Mouse (Mus musculus): ENCODE results near the gene Rnaseh1. TPM values are rescaled to one million over a fixed set of nuclear protein-coding genes. Genes with fewer than 3 reads are reported as not detected.

Gene Rnaseh1
- total RNA-seq, 2 experiments from 2014 or later = 2.1 to 7.6 TPM

DNA sequence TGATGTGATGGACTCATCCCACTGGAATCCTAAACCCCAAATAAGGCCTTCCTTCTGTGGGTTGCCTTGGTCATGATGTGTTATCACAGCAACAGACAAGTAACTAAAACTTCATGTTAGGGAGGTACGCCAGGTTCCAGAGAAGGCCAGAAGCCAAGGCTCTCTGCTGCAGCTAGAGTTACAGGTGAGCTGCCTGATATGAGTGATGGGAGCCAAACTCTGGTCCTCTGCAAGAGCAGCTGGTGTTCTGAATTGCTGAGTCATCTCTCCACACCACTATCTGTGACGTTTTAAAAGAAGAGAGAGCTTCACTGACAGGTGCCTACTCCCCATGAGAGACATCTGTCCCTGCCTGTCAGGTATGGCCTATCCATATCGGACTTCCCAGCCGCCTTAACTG, 13.2 kb downstream of the Rnaseh1 start:
- 0 out of 2 replicates have a peak, but pooled peaks have one; percentile 38 for ATAC-seq (replicated peaks; ENCODE audit: low FRiP score, poor library complexity, severe bottlenecking)

DNA sequence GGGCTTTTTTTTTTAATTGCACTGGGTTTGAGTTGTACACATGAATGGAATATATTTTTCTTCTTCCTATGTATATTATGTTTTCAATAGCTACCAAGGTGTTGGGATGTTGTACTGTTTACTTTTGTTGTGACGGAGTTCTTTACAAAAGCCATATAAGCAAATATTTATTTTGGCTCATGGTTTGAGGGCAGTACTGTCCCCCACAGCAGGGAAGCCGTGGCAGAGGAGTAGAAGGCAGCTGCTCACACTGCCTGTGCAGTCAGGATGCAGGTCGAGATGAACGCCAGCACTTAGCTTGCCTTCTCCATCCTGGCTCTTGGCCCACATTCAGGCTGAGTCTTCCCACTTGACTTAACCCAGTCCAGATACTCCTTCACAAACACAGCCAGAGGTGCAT, 17.3 kb downstream of the Rnaseh1 start:
- no peak for ATAC-seq (replicated peaks; ENCODE audit: low FRiP score, poor library complexity, severe bottlenecking)

DNA sequence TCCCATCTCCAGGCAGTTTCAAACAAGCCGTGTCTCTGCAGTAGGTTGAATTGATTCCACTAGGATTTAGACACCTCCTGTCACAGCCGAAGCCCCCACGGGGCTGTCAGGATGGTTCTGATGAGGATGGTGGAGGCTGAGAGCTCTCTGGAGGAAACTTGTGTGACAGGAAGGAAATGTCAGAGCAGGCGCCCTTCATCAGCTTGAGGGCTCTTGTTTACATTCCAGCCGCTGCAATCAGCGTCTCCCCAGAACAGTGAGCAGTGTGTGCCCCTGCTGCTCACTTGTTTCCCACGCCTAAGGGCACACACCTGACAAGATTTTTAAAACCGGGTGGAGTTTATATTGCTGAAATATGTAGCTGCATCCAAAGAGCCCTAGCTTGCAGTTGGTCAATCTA, 17.9 kb downstream of the Rnaseh1 start:
- no peak for ATAC-seq (replicated peaks; ENCODE audit: low FRiP score, poor library complexity, severe bottlenecking)

DNA sequence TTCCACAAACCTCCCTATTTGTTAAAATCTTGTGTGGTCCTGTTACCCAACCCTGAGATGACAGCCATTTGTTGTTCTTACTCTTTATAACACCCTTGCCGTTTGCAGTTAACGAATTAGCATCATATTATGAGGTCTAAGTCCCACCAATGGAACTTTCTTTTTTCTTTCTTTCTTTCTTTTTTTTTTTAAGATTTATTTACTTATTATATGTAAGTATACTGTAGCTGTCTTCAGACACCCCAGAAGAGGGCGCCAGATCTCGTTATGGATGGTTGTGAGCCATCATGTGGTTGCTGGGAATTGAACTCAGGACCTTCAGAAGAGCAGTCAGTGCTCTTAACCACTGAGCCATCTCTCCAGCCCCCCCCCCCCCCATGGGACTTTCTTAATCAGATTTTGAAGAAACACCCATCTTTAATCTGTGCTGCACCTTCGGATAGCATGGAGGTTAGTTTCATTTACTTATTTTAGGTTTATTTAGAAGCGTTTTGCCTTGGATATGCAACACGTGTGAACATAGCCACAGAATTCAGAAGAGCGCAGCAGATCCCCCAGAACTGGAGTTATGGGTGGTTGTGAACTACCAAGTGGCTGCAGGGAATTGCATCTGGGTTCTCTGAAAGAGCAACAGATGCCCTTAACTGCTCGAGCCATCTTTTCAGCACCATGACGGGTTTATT, 24.8 kb downstream of the Rnaseh1 start:
- no peak for ATAC-seq (replicated peaks; ENCODE audit: low FRiP score, poor library complexity, severe bottlenecking)

DNA sequence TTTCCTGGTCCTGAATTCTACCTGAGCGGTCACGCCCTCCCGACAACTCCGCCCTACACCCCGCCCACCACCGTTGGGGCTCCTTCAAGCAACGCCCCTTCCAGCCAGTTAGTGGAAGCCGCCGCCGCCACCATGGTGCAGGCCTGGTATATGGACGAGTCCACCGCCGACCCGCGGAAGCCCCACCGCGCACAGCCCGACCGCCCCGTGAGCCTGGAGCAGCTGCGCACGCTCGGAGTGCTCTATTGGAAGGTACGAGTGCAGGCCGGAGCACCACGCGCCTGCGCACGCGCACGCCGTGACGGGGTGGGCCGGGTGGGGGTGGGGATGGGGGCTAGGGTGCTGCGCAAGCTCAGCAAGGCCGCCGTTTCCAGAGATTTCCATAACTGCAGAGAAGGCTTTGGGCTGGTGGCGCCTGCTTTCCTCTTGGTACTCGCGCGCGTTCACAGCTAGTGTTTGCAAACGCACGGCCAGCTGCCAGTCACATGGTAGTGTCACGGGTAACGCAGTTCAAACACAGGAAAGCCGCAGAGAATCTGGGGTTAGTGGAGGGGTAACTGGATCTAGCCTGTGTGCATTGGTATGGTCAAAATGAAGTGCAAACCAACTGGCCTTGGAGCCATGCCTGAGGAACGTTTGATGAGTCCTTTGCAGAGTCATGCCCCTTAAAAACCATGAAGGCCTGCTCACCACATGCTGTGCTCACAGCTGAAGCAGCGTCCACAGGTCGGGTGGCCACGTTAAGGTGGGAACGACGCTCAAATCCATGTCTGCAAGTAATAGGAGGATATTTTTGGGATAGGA, 25.9 kb downstream of the Rnaseh1 start, which contains the start of gene Adi1:
Gene Adi1 (plus strand): TSS at position 111 of the 804 bp plus-strand sequence.
- peak; percentile 83 for ATAC-seq (replicated peaks; ENCODE audit: low FRiP score, poor library complexity, severe bottlenecking)

DNA sequence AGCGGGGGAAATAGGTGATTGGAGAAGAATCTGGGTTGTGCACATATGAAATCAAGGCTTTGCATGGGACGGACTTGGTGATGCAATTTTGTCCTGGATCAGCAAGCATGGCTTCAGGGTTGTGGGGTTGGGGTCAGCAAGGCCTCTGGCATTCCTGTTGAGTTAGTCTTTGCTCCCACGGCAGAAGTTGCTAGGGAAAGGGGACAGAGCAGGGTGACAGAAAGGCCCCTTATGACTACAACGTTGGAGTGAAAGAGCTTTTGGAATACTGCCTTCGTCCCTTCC, 26.5 kb downstream of the Rnaseh1 start:
- ATAC-seq (replicated peaks; ENCODE audit: low FRiP score, poor library complexity, severe bottlenecking) = no peak

DNA sequence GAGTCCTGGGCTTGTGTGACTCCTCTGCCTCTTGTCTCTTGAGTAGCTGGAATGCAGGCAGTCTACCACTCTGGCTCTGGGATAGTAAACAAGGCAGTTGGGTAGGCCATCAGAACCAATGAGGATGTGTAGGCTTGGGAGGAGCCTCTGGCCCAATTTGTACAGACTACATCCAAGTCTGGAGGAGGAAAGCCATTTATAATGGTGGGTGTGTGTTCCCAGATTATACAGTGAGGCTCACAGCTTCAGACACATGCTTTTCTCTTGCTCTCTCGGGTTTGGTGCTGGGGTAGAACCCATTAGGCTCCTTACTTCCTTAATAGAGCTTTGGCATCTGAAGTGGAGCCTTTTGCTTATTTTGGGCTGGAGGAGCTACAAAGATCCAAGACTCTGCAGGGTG, 35.3 kb downstream of the Rnaseh1 start:
- no peak for ATAC-seq (replicated peaks; ENCODE audit: low FRiP score, poor library complexity, severe bottlenecking)

DNA sequence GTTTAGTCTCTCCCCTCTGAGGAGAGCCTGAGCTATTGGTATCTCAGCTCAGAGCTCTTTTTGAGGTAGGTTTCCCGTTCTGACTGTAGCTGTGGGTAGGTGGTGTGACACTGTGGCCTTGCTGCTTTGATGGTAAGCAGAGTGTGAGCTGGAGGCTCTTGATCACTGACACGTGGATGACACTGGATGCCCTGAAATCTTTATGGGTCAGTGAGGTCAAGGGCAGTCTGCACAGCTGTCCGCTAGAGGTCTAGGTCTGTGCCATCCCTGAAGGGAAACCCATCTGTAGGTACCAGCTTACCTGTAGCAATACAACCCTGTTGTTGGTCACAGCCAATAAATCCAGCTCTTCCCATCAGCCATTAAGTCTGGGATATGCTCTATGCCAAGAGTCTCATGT, 36.4 kb downstream of the Rnaseh1 start:
- no peak for ATAC-seq (replicated peaks; ENCODE audit: low FRiP score, poor library complexity, severe bottlenecking)

DNA sequence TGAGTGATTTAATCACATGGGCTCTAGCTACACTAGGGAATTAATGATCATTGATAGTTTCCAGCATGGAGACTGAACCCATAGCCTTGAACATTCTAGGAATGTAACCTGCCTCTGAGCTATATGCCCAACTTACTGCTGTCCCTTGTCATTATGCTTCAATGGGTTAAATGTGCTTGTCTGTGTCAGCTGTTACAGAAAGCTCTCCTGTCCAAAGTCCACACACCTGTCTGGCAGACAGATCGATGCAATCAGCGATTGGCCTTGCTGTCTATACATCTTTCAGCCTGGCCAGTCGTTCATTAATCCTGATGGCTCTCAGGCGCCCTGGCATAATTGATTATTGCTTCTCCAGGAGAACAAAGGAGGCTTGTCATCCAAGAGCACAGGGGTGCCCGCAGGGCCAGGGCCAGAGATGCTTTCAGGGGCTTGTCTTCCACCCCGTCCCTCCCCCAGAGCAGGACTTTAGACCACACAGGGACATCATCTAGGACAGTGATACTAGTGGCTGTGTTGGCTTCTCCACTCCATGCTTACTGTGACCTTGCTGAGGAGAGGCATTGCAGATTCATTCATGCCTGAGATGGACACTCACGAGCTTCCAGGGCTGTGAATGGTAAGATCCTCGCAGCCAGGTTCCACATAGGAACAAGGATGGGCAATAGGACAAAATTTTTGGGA, 36.9 kb downstream of the Rnaseh1 start:
- ATAC-seq (replicated peaks; ENCODE audit: low FRiP score, poor library complexity, severe bottlenecking) = no peak

DNA sequence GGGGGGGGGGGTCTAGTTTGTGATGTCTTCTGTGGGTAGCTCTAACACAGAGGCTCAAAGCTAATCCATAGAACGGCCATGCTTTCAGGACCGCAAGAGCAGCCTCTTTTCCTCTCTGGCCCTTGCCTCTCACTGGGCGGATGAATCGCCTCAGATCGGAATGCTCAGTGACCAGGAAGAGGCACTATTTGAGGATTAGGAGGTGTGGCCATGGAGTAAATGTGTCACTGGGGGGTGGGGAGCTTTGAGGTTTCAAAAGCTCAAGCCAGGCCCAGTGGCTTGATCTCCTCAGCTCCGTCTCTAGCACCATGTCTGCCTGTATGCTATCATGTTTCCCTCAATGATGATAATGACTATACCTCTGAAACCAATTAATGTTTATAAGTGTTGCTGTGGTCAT, 39.6 kb downstream of the Rnaseh1 start:
- no peak for ATAC-seq (replicated peaks; ENCODE audit: low FRiP score, poor library complexity, severe bottlenecking)

DNA sequence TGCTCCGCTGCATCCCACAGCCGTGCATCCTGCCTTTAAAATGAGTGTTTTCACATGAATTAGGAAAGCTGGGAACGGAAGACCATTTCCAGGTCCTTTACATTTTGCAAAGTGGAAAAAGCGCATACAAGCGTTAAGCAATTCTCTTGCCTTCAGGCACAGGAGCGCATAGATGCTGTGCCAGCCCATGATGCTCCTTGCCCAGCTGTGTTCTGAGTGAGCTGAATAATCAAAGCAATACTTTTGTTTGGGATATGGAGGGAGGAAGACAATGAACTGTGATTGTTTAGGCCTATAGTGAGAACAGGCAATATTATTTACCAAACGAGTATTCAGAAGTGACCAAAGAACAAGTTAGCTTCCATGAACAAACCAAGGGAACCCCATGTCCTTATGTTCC, 41.3 kb downstream of the Rnaseh1 start:
- ATAC-seq (replicated peaks; ENCODE audit: low FRiP score, poor library complexity, severe bottlenecking) = no peak

DNA sequence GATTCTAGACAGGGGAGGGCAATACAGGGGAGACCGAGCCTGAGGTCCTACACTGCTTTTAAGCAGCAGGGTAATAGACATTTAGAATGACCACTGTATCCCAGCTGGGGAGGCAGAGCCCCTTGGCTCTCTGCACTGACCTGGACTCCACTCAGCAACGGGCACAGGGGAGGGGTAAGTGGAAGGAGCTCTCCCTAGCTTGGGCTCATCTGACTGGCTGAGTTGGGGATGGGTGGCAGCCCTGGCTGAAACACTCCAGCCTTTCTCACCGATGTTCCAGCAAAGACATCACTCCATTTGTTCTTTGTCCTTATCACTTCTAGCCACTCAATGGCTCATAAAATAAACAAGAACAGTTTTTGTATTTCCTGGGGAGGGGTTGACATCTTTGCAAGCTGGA, 44.3 kb downstream of the Rnaseh1 start:
- ATAC-seq (replicated peaks; ENCODE audit: low FRiP score, poor library complexity, severe bottlenecking) = no peak

DNA sequence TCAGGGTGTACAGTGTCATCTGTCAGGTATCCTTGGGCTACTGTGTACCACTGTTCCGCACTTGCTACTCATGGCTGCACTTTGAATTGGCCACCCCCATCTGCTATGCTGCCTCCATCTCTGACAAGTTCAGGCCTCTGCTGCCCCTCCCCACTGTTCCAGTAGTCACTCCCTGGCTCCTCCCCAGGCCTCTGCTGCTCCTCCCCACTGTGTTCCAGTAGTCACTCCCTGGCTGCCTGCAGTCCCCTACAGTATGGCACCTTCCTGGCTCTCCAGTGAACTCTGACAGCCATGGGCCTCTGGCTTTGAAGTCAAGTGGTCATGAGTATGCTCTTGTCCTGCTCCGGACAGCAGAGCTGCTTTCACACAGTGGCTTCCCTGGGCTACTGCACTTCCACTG, 44.8 kb downstream of the Rnaseh1 start:
- no peak for ATAC-seq (replicated peaks; ENCODE audit: low FRiP score, poor library complexity, severe bottlenecking)

DNA sequence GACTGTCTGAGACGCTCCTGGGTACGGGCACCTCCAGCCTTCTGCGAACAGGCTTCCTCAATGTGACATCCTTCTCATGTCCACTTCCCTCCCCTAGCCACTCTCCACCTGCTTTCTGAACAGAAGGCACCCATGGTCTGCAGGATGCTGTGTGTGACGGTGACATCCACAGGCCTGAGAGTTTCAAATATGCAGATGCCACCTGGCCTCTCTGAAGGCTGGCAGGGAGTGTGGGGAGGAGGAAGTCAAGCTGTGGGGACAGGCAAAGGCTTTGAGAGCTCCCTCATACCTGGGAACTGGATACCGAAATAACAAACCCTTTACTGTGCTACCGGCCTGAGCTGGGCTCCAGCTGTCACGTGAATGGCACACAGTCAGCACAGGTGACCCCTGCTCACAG, 45.4 kb downstream of the Rnaseh1 start:
- ATAC-seq (replicated peaks; ENCODE audit: low FRiP score, poor library complexity, severe bottlenecking) = no peak

DNA sequence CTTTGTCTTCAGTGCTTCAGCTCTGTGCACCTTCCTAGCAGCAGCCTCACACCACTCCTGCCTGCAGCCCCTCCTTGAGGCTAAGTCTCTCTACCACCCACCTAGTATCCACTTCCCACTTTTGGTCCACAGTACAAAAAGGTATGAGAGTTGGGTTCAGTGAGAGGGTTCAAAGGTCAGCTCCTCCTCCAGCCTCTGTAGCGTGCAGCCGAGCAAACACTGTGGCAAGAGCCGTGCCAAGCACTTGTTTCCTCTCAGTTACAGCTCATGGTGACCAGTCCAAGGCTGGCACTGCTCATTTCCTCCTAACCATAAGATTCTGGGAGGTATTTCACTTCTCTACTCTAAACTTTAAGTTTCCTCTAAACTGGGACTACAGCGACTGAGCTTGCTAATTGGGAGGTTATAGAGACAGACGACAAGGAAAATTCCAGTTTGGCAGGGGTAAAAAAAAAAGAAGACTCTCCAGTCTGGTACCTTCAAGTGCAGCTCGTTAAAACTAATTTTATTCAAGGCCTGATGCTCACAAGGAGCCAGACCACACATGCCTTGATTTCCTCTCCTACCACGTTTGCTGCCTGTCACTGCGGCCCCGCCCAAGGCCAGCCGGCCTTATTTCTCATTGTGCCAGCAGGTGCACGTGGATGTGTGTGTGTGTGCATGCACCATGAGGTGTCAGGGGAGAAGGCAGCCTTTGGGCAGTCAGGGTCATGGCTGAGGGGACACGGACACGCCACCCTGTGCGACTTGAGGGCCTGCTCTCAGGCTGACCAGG, 48.6 kb downstream of the Rnaseh1 start:
- no peak for ATAC-seq (replicated peaks; ENCODE audit: low FRiP score, poor library complexity, severe bottlenecking)

DNA sequence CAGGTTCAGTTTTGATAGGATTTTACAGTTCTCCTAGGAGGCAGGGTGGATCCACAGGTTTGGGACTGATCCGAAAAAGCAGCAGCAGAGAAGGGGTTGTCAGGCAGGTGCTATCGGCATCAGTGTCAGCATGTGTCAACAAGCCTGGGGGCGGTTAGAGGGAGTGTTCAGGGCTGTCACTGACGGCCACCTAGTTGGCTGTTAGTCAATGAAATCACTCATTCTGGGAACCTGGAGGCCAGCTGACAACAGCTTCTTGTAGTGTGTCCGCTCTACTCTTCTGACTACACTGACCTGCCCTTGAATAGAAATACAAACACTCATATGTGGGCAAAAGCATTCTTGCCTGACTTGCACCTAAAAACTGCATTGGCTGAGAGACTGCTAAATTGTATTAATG, 49.7 kb downstream of the Rnaseh1 start:
- ATAC-seq (replicated peaks; ENCODE audit: low FRiP score, poor library complexity, severe bottlenecking) = no peak

DNA sequence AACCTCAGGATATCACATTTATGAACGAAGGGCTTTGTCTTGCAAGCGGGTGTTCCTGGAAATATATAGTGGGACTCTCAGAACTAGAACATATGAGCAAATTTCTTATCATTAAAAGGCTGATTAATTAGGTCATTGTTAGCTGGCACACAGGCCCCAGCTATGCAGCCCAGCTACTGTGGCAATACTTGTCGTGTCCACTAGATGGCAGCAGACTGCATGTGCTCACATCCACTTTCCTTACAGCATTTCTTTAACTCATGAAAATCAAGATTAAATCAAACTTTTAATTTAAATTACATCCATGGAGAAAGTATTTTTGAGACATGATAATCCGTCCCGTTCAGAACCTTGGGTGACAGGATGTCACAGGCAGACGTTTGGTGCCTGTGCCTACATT, 50.3 kb downstream of the Rnaseh1 start:
- peak; percentile 73 for ATAC-seq (replicated peaks; ENCODE audit: low FRiP score, poor library complexity, severe bottlenecking)

DNA sequence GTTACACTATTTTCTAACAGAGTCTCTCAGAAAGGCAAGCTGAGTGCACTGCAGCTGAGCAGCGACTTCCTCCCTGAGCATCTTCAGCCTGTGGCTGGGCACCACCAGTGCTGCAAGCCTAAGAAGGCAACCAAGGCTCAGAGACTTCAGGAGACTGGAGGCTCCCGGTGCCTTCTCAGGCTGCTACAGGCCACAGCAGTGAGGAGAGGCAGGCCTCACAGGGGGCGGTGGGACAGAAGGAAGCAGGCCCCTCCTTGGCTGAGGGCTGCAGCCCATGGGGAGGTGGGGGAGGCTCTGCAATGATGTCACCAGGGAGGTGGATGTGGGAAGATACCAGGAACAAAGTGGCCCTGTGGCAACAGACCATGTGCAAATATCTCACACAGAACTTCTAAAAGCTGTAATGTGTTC, 50.7 kb downstream of the Rnaseh1 start:
- ATAC-seq (replicated peaks; ENCODE audit: low FRiP score, poor library complexity, severe bottlenecking) = no peak

DNA sequence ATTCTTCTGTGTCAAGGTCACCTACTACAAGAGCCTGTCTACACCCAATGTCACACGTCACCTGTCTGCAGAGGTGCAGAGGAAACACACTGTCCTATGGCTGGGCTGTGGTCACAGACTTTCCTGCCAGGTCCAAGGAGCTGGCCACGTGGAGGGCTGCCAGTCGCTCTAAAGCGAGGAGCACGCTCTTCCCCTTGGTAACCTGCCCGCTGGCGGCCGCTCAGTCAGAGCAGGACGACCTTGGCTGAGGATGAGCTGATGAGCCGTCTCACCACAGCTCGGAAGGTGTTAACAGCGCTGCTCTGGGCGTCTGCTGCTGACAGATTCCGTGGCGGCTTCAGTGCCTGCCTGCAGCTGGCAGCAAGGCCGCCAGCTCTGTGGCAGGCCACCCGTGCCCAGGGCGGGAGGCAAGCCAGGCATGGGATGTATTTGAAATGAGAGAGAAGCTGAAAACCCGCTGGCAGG, 51.2 kb downstream of the Rnaseh1 start:
- no peak for ATAC-seq (replicated peaks; ENCODE audit: low FRiP score, poor library complexity, severe bottlenecking)

DNA sequence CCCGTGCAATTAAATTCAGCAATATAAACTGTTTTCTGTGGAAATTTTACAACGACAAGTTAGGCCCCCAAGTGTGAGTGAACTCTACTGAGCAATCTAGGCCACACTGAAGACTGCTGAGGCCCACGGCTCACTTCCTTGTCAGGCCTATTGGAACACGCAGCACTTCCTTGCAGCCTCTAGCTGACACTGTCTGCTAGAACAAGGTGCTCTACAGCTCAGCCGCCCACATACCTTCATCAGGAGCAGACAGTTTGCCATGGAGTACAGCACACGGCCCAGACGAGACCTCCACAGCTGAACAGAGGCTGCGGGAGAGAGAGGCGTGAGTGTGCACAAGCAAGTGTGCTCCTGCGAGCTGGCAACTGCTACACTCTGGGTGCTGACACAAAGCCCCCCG, 51.9 kb downstream of the Rnaseh1 start:
- no peak for ATAC-seq (replicated peaks; ENCODE audit: low FRiP score, poor library complexity, severe bottlenecking)

Measured in erythroblast, adult 5-6 weeks (primary cell).